Mouse (Mus musculus) lung, postnatal 0 days (tissue): ENCODE data around the gene Mtx2. TPM values are rescaled to one million over a fixed set of nuclear protein-coding genes. Genes with fewer than 3 reads are reported as not detected.

Experiments used
- ATAC-seq: fragments of 200-750 bp; cut with Nextera tagmentation; 2 replicates; pipeline ENCODE4 v1.8.0; 2017; ENCODE audit warnings: moderate library complexity
- DNase-seq: peaks from one replicate; pipeline ENCODE4 v3.0.0-alpha.2; 2016; ENCODE audit warnings: low spot score
- H3K27ac ChIP-seq: fragments of 300-500 bp; sonication (generic); 2 replicates; pipeline ENCODE4 v1.5.1; 2014; ENCODE audit warnings: antibody characterized with exemption, mild to moderate bottlenecking, low read length, mixed read lengths
- H3K27me3 ChIP-seq: fragments of 300-500 bp; sonication (generic); replicated peaks from 2 replicates; pipeline ENCODE4 v1.6.1; 2014; ENCODE audit warnings: low read length, mixed read lengths; ENCODE audit not compliant: insufficient read depth
- H3K36me3 ChIP-seq: fragments of 300-500 bp; sonication (generic); 2 replicates; pipeline ENCODE4 v1.6.1; 2014; ENCODE audit warnings: low read length, mixed read lengths; ENCODE audit not compliant: insufficient read depth
- H3K4me1 ChIP-seq: fragments of 300-500 bp; sonication (generic); 2 replicates; pipeline ENCODE4 v1.6.1; 2014; ENCODE audit warnings: antibody characterized with exemption, low read depth, low read length, mixed read lengths; ENCODE audit not compliant: insufficient read depth
- H3K4me2 ChIP-seq: fragments of 300-500 bp; sonication (generic); replicated peaks from 2 replicates; pipeline ENCODE4 v1.6.1; 2014; ENCODE audit warnings: low read depth, mild to moderate bottlenecking, low read length, moderate library complexity, mixed read lengths
- H3K4me3 ChIP-seq: fragments of 300-500 bp; sonication (generic); 2 replicates; pipeline ENCODE4 v1.5.1; 2014; ENCODE audit warnings: low read depth, low read length
- H3K9ac ChIP-seq: fragments of 300-500 bp; sonication (generic); replicated peaks from 2 replicates; pipeline ENCODE4 v1.6.1; 2014; ENCODE audit warnings: low read depth, mild to moderate bottlenecking
- H3K9me3 ChIP-seq: fragments of 300-500 bp; sonication (generic); 2 replicates; pipeline ENCODE4 v1.6.1; 2016; ENCODE audit warnings: low read length, mixed read lengths
- CTCF ChIP-seq: IDR thresholded peaks from 2 replicates; pipeline ENCODE4 v1.5.1; 2016; ENCODE audit warnings: antibody characterized with exemption, mild to moderate bottlenecking
- EP300 ChIP-seq: IDR thresholded peaks from 2 replicates; pipeline ENCODE4 v1.6.1; 2016; ENCODE audit warnings: antibody characterized with exemption, mild to moderate bottlenecking, control low read depth
- WGBS: fragments of 180-500 bp; shearing (Covaris S2); extraction: QIAGEN DNeasy Blood & Tissue Kit; methylation state at CpG from one replicate; pipeline ENCODE4 v1.1.7; 2014; 5-methylcytosine and 5-hydroxymethylcytosine counted together
- polyA plus RNA-seq: library from polyadenylated mRNA; unstranded; fragments of >200 nt; fragmentation: Nextera tagmentation; extraction: Ambion mirVana; gene quantifications from 2 replicates; pipeline ENCODE4 v1.2.1, GENCODE M21; 2015

The Mtx2 gene
- polyA plus RNA-seq, 1 experiment from 2014 or later, result 83.7 TPM

GRCm38 (mm10) chr2:74825371-74825729, 253 bp upstream of the Mtx2 start:
- no peaks in the 10 kb centered on the region for H3K27me3 ChIP-seq
- H3K9me3 ChIP-seq, result no peaks in the 10 kb centered on the region
- ATAC-seq (peak; percentile 25; the same call in 1 of the 2 replicates), DNase-seq (no peak)
- H3K36me3 ChIP-seq, result no peaks in the 10 kb centered on the region
- 62% methylated on average over 3 of the region's 3 CpGs for WGBS
- peak overlapping the region; percentile 90 for H3K27ac ChIP-seq
- TF ChIP-seq CTCF, result no peak
- no peak for TF ChIP-seq EP300
- H3K9ac ChIP-seq, result peak overlapping the region; percentile 82
- peak overlapping the region; percentile 98 for H3K4me3 ChIP-seq
- H3K4me1 ChIP-seq, result no peaks in the 10 kb centered on the region
- peak overlapping the region; percentile 78 for H3K4me2 ChIP-seq

GRCm38 (mm10) chr2:74846992-74847391, 21.4 kb downstream of the Mtx2 start:
- H3K4me3 ChIP-seq, result no peak overlapping the region
- no peak for TF ChIP-seq EP300
- no peak for TF ChIP-seq CTCF
- DNase-seq (no peak), ATAC-seq (no peak)
- H3K9ac ChIP-seq, result no peak overlapping the region
- no peak overlapping the region for H3K4me2 ChIP-seq
- H3K4me1 ChIP-seq, result no peaks in the 10 kb centered on the region
- no peaks in the 10 kb centered on the region for H3K27me3 ChIP-seq
- H3K36me3 ChIP-seq, result no peaks in the 10 kb centered on the region
- 87% methylated on average over 5 of the region's 5 CpGs for WGBS
- no peaks in the 10 kb centered on the region for H3K9me3 ChIP-seq
- H3K27ac ChIP-seq, result no peak overlapping the region

- no peak for ATAC-seq
- no peak overlapping the region for H3K4me3 ChIP-seq
Measured at GRCm38 (mm10) chr2:74847516-74847915, 21.9 kb downstream of the Mtx2 start.

GRCm38 (mm10) chr2:74850036-74850435, 24.4 kb downstream of the Mtx2 start:
- H3K9me3 ChIP-seq, result no peaks in the 10 kb centered on the region
- H3K36me3 ChIP-seq, result no peaks in the 10 kb centered on the region
- H3K27ac ChIP-seq, result no peak overlapping the region

More at GRCm38 (mm10) chr2:74847516-74847915, 21.9 kb downstream of the Mtx2 start:
- Histone ChIP-seq H3K27me3 (no peaks in the 10 kb centered on the region), H3K27ac (no peak overlapping the region), H3K9me3 (no peaks in the 10 kb centered on the region), H3K9ac (no peak overlapping the region), H3K4me1 (no peaks in the 10 kb centered on the region), H3K36me3 (no peaks in the 10 kb centered on the region), H3K4me2 (no peak overlapping the region)
- no peak for TF ChIP-seq EP300
- TF ChIP-seq CTCF, result no peak
- DNase-seq, result no peak
- WGBS, result 61% methylated on average over 2 of the region's 2 CpGs

GRCm38 (mm10) chr2:74862070-74862476, 36.5 kb downstream of the Mtx2 start:
- DNase-seq, result no peak
- no peak overlapping the region for H3K27ac ChIP-seq
- H3K4me1 ChIP-seq, result no peaks in the 10 kb centered on the region
- H3K36me3 ChIP-seq, result no peaks in the 10 kb centered on the region
- no peak overlapping the region for H3K4me3 ChIP-seq
- H3K9me3 ChIP-seq, result no peaks in the 10 kb centered on the region
- H3K9ac ChIP-seq, result no peak overlapping the region
- 100% methylated on average over 1 of the region's 1 CpGs for WGBS
- H3K4me2 ChIP-seq, result no peak overlapping the region
- ATAC-seq, result no peak
- TF ChIP-seq CTCF (no peak), EP300 (no peak)
- H3K27me3 ChIP-seq, result no peaks in the 10 kb centered on the region

More at GRCm38 (mm10) chr2:74850036-74850435, 24.4 kb downstream of the Mtx2 start:
- Histone ChIP-seq H3K27me3 (no peaks in the 10 kb centered on the region), H3K4me2 (no peak overlapping the region), H3K4me1 (no peaks in the 10 kb centered on the region), H3K9ac (no peak overlapping the region), H3K4me3 (no peak overlapping the region)
- no peak for ATAC-seq
- no peak for DNase-seq
- WGBS, result 24% methylated on average over 1 of the region's 1 CpGs
- TF ChIP-seq EP300 (no peak), CTCF (no peak)

- H3K4me3 ChIP-seq, result no peak overlapping the region
- H3K4me2 ChIP-seq, result no peak overlapping the region
- H3K9ac ChIP-seq, result no peak overlapping the region
- no peaks in the 10 kb centered on the region for H3K36me3 ChIP-seq
- no peak for ATAC-seq
- no peak overlapping the region for H3K27ac ChIP-seq
- TF ChIP-seq CTCF, result no peak
- no peaks in the 10 kb centered on the region for H3K4me1 ChIP-seq
- DNase-seq, result no peak
- H3K9me3 ChIP-seq, result no peaks in the 10 kb centered on the region
- no peaks in the 10 kb centered on the region for H3K27me3 ChIP-seq
Measured at GRCm38 (mm10) chr2:74865414-74865813, 39.8 kb downstream of the Mtx2 start.

- Histone ChIP-seq H3K36me3 (no peaks in the 10 kb centered on the region), H3K4me2 (no peak overlapping the region), H3K4me1 (no peaks in the 10 kb centered on the region), H3K4me3 (no peak overlapping the region), H3K9me3 (no peaks in the 10 kb centered on the region), H3K27me3 (no peaks in the 10 kb centered on the region), H3K9ac (no peak overlapping the region), H3K27ac (no peak overlapping the region)
- DNase-seq, result no peak
- WGBS, result 88% methylated on average over 9 of the region's 9 CpGs
- no peak for TF ChIP-seq EP300
- TF ChIP-seq CTCF, result no peak
- no peak for ATAC-seq
Measured at GRCm38 (mm10) chr2:74874043-74874442, 48.4 kb downstream of the Mtx2 start.
